In genomic region chr17:7929279-7929678, GRCm38 (mm10) we compare ENCODE assay signal across 13 mouse cellular contexts. TPM values are rescaled to one million over a fixed set of nuclear protein-coding genes. Genes with fewer than 3 reads are reported as not detected.
DNase-seq lines count a peak whose midpoint lies in the region; ATAC-seq and TF ChIP-seq lines count a peak whose summit lies in the region.
"Had no signal": no experiment of that assay in that cellular context is flagged by ENCODE, and none has a peak within 500 bp of the region (broad histone marks: within the 10 kb centered on the region; RNA-seq: fewer than 3 reads in every experiment).

No protein-coding gene starts in this region.

- no peaks in the 10 kb centered on the region for H3K9me3 ChIP-seq in heart, postnatal 0 days (replicated peaks; ENCODE audit: control insufficient read depth, low read length)
- H3K9me3 ChIP-seq in midbrain, postnatal 0 days (ENCODE audit: low read length) = no peaks in the 10 kb centered on the region
- H3K9me3 ChIP-seq in midbrain, embryonic 10.5 days (replicated peaks) = no peaks in the 10 kb centered on the region
- H3K9me3 ChIP-seq: embryonic facial prominence, embryonic 15.5 days had no signal

- intact Hi-C loops in heart, postnatal 25 days (cut with DNase I) = loop anchor here (5.0 kb wide), 1 partner anchor 62 kb away; no protein-coding TSS in a partner anchor

- no peak overlapping the region for H3K4me3 ChIP-seq in heart, postnatal 0 days (ENCODE audit: low read depth, low read length)
- no peak overlapping the region for H3K4me3 ChIP-seq in midbrain, postnatal 0 days (ENCODE audit: low read depth, low read length)
- H3K4me3 ChIP-seq in midbrain, embryonic 10.5 days = no peak overlapping the region
- no peak overlapping the region; the same call in 1 of the 2 replicates for H3K4me3 ChIP-seq in testis, adult 2 months (ENCODE audit: control insufficient read depth, low read depth, low read length)
- H3K4me3 ChIP-seq: embryonic facial prominence, embryonic 15.5 days had no signal

- peak; percentile 33 for TF ChIP-seq CTCF in heart, postnatal 0 days (IDR thresholded peaks at IDR 0.05; ENCODE audit: low read depth)
- TF ChIP-seq CTCF in midbrain, postnatal 0 days (IDR thresholded peaks at IDR 0.05) = peak; percentile 57
- TF ChIP-seq CTCF in testis, adult 2 months (IDR thresholded peaks at IDR 0.05; ENCODE audit: control insufficient read depth, insufficient read depth, insufficient replicate concordance, low read depth, low read length) = peak; percentile 57; the same call in 1 of the 2 replicates

- H3K36me3 ChIP-seq in heart, postnatal 0 days (replicated peaks; ENCODE audit: control insufficient read depth, insufficient read depth, low read length) = no peaks in the 10 kb centered on the region
- no peaks in the 10 kb centered on the region for H3K36me3 ChIP-seq in midbrain, postnatal 0 days (ENCODE audit: insufficient read depth, low read length)
- H3K36me3 ChIP-seq in midbrain, embryonic 10.5 days = no peaks in the 10 kb centered on the region
- H3K36me3 ChIP-seq in testis, adult 2 months (ENCODE audit: control insufficient read depth, insufficient read depth, low read length) = no peaks in the 10 kb centered on the region
- H3K36me3 ChIP-seq: embryonic facial prominence, embryonic 15.5 days had no signal

- DNase-seq in heart, postnatal 0 days (ENCODE audit: low spot score) = no peak
- DNase-seq in heart, postnatal 25 days (ENCODE audit: low spot score) = no peak
- no peak for DNase-seq in midbrain, postnatal 0 days (ENCODE audit: low spot score)
- DNase-seq in midbrain, embryonic 10.5 days (ENCODE audit: low spot score) = no peak
- peak; percentile 81 for DNase-seq in R1 (ENCODE audit: low read depth, low spot score)
- no peak for DNase-seq in right cerebral cortex, adult 18-20 months
- DNase-seq: adrenal gland, postnatal 36 days; lung, postnatal 10 days; thymus, postnatal 25 days had no signal

- no peaks in the 10 kb centered on the region for H3K4me1 ChIP-seq in heart, postnatal 0 days (ENCODE audit: control insufficient read depth, insufficient read depth)
- H3K4me1 ChIP-seq in midbrain, postnatal 0 days (ENCODE audit: insufficient read depth, low read length) = 0 out of 2 replicates have a peak, but pooled peaks cover 3% of the 10 kb centered on the region
- peaks cover 7% of the 10 kb centered on the region for H3K4me1 ChIP-seq in midbrain, embryonic 10.5 days
- H3K4me1 ChIP-seq in testis, adult 2 months (ENCODE audit: control insufficient read depth, insufficient read depth, low read length) = peaks cover 6% of the 10 kb centered on the region

- no peak for ATAC-seq in heart, postnatal 0 days (ENCODE audit: insufficient read depth, low read depth)
- ATAC-seq in midbrain, postnatal 0 days (ENCODE audit: low FRiP score) = no peak
- ATAC-seq in megakaryocyte, adult 5-6 weeks (ENCODE audit: poor library complexity, severe bottlenecking) = no peak

- WGBS in heart, postnatal 0 days = 34% methylated on average over 8 of the region's 8 CpGs
- WGBS in midbrain, postnatal 0 days = 30% methylated on average over 8 of the region's 8 CpGs
- 29% methylated on average over 8 of the region's 8 CpGs for WGBS in midbrain, embryonic 10.5 days

- H3K27ac ChIP-seq in heart, postnatal 0 days (ENCODE audit: low read depth) = no peak overlapping the region
- H3K27ac ChIP-seq in midbrain, postnatal 0 days (ENCODE audit: low read depth, low read length) = no peak overlapping the region
- H3K27ac ChIP-seq in midbrain, embryonic 10.5 days (replicated peaks) = no peak overlapping the region
- H3K27ac ChIP-seq in testis, adult 2 months (ENCODE audit: control insufficient read depth, insufficient read depth, low read depth, low read length) = no peak overlapping the region
- H3K27ac ChIP-seq: embryonic facial prominence, embryonic 15.5 days; hindbrain, embryonic 14.5 days had no signal

- H3K9ac ChIP-seq in heart, postnatal 0 days (replicated peaks; ENCODE audit: low read depth, low read length) = no peak overlapping the region
- H3K9ac ChIP-seq in midbrain, postnatal 0 days (replicated peaks; ENCODE audit: low read length, poor library complexity, severe bottlenecking) = no peak overlapping the region
- H3K9ac ChIP-seq: embryonic facial prominence, embryonic 15.5 days; hindbrain, embryonic 14.5 days had no signal

- TF ChIP-seq POLR2A in testis, adult 2 months (IDR thresholded peaks at IDR 0.05; ENCODE audit: control insufficient read depth, low read depth, low read length) = no peak

- no peak overlapping the region for H3K4me2 ChIP-seq in heart, postnatal 0 days (ENCODE audit: low read depth, low read length)
- H3K4me2 ChIP-seq in midbrain, postnatal 0 days (ENCODE audit: low read depth, low read length, poor library complexity, severe bottlenecking) = no peak overlapping the region
- H3K4me2 ChIP-seq: embryonic facial prominence, embryonic 15.5 days; hindbrain, embryonic 14.5 days had no signal

- TF ChIP-seq EP300 in heart, postnatal 0 days (IDR thresholded peaks at IDR 0.05; ENCODE audit: low read depth) = no peak

- no peaks in the 10 kb centered on the region for H3K27me3 ChIP-seq in heart, postnatal 0 days (ENCODE audit: control insufficient read depth, insufficient read depth, low read length)
- no peaks in the 10 kb centered on the region for H3K27me3 ChIP-seq in midbrain, postnatal 0 days (ENCODE audit: insufficient read depth, low read length)
- no peaks in the 10 kb centered on the region for H3K27me3 ChIP-seq in midbrain, embryonic 10.5 days (ENCODE audit: low read depth, poor library complexity, severe bottlenecking)
- no peaks in the 10 kb centered on the region for H3K27me3 ChIP-seq in testis, adult 2 months (ENCODE audit: control insufficient read depth, insufficient read depth, low read length)
- H3K27me3 ChIP-seq: embryonic facial prominence, embryonic 15.5 days had no signal

RNA-seq across cellular contexts. Expression of gene Tagap, which starts 3.5 kb away (rescaled TPM):
- 1.4 and 3.3 TPM in 2 replicates for total RNA-seq in heart, postnatal 0 days (2014; rRNA removed; ENCODE audit: low replicate concordance)
- 0.15 and 0.26 TPM in 2 replicates for polyA plus RNA-seq in heart, postnatal 0 days (2015; fragmentation: Nextera tagmentation; extraction: Ambion mirVana)
- 1 to 10 TPM; 1.8 to 2.6 TPM for total RNA-seq in heart, postnatal 25 days (2021)
- total RNA-seq in midbrain, postnatal 0 days (2014; rRNA removed) = 0.55 and 1.2 TPM in 2 replicates
- 0.32 and 0.39 TPM in 2 replicates for polyA plus RNA-seq in midbrain, postnatal 0 days (2015; fragmentation: Nextera tagmentation; extraction: Ambion mirVana)
- 0.34 and 0.44 TPM in 2 replicates for polyA plus RNA-seq in midbrain, embryonic 10.5 days (2016; fragmentation: Nextera tagmentation; extraction: Ambion mirVana)
- 0.40 and 1.8 TPM in 2 replicates for polyA plus RNA-seq in testis, adult 2 months (2012; rRNA removed)
- 80.4 and 83.9 TPM in 2 replicates for total RNA-seq in megakaryocyte, adult 5-6 weeks (2015)
- total RNA-seq in megakaryocyte, adult 5-6 weeks (2017) = 60.7 and 62.1 TPM in 2 replicates

RNA-seq across cellular contexts. Expression of gene Rsph3a, which starts 16.1 kb away (rescaled TPM):
- 42.6 and 57.2 TPM in 2 replicates for total RNA-seq in heart, postnatal 0 days (2014; rRNA removed; ENCODE audit: low replicate concordance)
- 76.5 and 82.9 TPM in 2 replicates for polyA plus RNA-seq in heart, postnatal 0 days (2015; fragmentation: Nextera tagmentation; extraction: Ambion mirVana)
- 10 to 100 TPM; 27.5 to 39.6 TPM for total RNA-seq in heart, postnatal 25 days (2021)
- total RNA-seq in midbrain, postnatal 0 days (2014; rRNA removed) = 21.0 and 37.5 TPM in 2 replicates
- 64.2 and 67.3 TPM in 2 replicates for polyA plus RNA-seq in midbrain, postnatal 0 days (2015; fragmentation: Nextera tagmentation; extraction: Ambion mirVana)
- 60.5 and 71.0 TPM in 2 replicates for polyA plus RNA-seq in midbrain, embryonic 10.5 days (2016; fragmentation: Nextera tagmentation; extraction: Ambion mirVana)
- polyA plus RNA-seq in testis, adult 2 months (2012; rRNA removed) = 702 and 927 TPM in 2 replicates
- 33.5 and 43.2 TPM in 2 replicates for total RNA-seq in megakaryocyte, adult 5-6 weeks (2015)
- 17.9 and 26.0 TPM in 2 replicates for total RNA-seq in megakaryocyte, adult 5-6 weeks (2017)

Comparison
In these comparisons a context has a peak if more than half of its experiments do, and no peak if none do; other contexts are left out.
1. RNA of gene Tagap, which starts 3.5 kb away (total RNA-seq): 60.7 to 83.9 TPM in megakaryocyte, adult 5-6 weeks; 1.4 to 3.3 TPM in heart, postnatal 0 days, 1.8 to 2.6 TPM in heart, postnatal 25 days and 0.55 to 1.2 TPM in midbrain, postnatal 0 days; every median in the first group is over 10 times any median in the second.
2. Peak in every context shown above with its lines, with median percentiles within 50 percentile points of each other: CTCF ChIP-seq.